Mouse (Mus musculus) intestine, embryonic 14.5 days (tissue): ENCODE measurements at regions not wholly inside any gene's neighbourhood (a gene's known extent, or its start where the extent isn't known, plus 50 kb on each side); places are given as distances from the start of the nearest gene placed in this dataset.
A peak's percentile ranks its signal among the peaks of the same experiment; 100 is the strongest.

ENCODE experiments used
- ATAC-seq: fragments of 200-750 bp; cut with Nextera tagmentation; replicated peaks from 2 replicates; pipeline ENCODE4 v1.8.0; 2017; ENCODE audit warnings: low read depth, moderate number of reproducible peaks, moderate TSS enrichment, moderate library complexity; ENCODE audit not compliant: low FRiP score, low TSS enrichment
- DNase-seq: peaks from one replicate; pipeline ENCODE4 v3.0.0-alpha.2; 2018; ENCODE audit warnings: low spot score
- H3K27ac ChIP-seq: fragments of 300-500 bp; sonication (generic); 2 replicates; pipeline ENCODE4 v1.5.1; 2014; ENCODE audit warnings: low read depth, mild to moderate bottlenecking, control low read depth
- H3K27me3 ChIP-seq: fragments of 300-500 bp; sonication (generic); replicated peaks from 2 replicates; pipeline ENCODE4 v1.6.1; 2014; ENCODE audit warnings: low read length, control low read depth; ENCODE audit not compliant: control insufficient read depth, insufficient read depth
- H3K36me3 ChIP-seq: fragments of 300-500 bp; sonication (generic); 2 replicates; pipeline ENCODE4 v1.6.1; 2014; ENCODE audit warnings: low read length, control low read depth; ENCODE audit not compliant: control insufficient read depth, insufficient read depth
- H3K4me1 ChIP-seq: fragments of 300-500 bp; sonication (generic); replicated peaks from 2 replicates; pipeline ENCODE4 v1.6.1; 2014; ENCODE audit warnings: low read length, control low read depth, mixed read lengths; ENCODE audit not compliant: control insufficient read depth, insufficient read depth
- H3K4me2 ChIP-seq: fragments of 300-500 bp; sonication (generic); 2 replicates; pipeline ENCODE4 v1.6.1; 2014; ENCODE audit warnings: low read length
- H3K4me3 ChIP-seq: fragments of 300-500 bp; sonication (generic); 2 replicates; pipeline ENCODE4 v1.5.1; 2014; ENCODE audit warnings: low read depth, low read length, control low read depth, mixed read lengths
- H3K9ac ChIP-seq: fragments of 300-500 bp; sonication (generic); 2 replicates; pipeline ENCODE4 v1.6.1; 2014; ENCODE audit warnings: mild to moderate bottlenecking, low read length
- H3K9me3 ChIP-seq: fragments of 300-500 bp; sonication (generic); 2 replicates; pipeline ENCODE4 v1.6.1; 2016; ENCODE audit warnings: low read length, control low read depth; ENCODE audit not compliant: control insufficient read depth
- WGBS: fragments of 180-500 bp; shearing (Covaris S2); extraction: QIAGEN DNeasy Blood & Tissue Kit; methylation state at CpG from one replicate; pipeline ENCODE4 v1.1.7; 2014; 5-methylcytosine and 5-hydroxymethylcytosine counted together

DNA sequence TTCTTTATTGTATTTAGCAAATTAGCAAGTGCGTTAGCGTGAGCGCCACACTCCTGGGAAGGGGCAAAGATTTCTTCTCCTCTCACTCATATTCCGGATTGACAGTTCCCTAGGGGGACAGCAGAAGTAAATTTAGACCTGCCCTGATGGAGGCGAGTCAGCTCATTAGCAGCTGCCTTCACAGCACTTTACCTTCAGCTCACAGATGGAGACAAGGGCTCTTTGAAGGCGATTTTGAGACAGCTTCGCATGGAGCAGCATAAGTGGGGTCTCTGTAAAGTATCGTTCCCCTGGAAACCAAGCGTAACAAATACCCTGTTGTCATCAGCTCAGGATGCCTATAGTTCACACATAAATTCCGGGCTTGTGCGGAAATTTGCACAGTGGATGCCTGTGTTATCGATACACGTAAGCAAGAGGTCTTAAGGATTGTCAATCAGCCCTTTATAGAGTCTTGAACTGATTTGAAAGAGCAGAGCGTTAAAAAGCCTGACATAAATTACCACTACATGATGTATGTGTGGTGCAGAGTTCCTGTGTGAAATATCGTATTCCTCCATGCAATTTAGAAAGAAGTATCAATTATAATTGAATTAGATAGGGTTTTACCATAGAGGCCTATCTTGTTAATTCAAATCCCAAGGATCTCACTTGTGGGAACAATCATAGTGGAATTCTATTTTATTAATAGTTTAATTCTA lies 86.6 kb upstream of the Tmprss15 start:
- WGBS, result 80% methylated on average over 15 of the region's 15 CpGs
- no peak overlapping the region for H3K27ac ChIP-seq
- H3K4me3 ChIP-seq, result no peak overlapping the region
- DNase-seq (no peak), ATAC-seq (no peak)
- H3K9ac ChIP-seq, result no peak overlapping the region
- H3K27me3 ChIP-seq, result no peaks in the 10 kb centered on the region
- H3K4me1 ChIP-seq, result no peaks in the 10 kb centered on the region
- H3K4me2 ChIP-seq, result no peak overlapping the region
- no peaks in the 10 kb centered on the region for H3K9me3 ChIP-seq
- H3K36me3 ChIP-seq, result no peaks in the 10 kb centered on the region

DNA sequence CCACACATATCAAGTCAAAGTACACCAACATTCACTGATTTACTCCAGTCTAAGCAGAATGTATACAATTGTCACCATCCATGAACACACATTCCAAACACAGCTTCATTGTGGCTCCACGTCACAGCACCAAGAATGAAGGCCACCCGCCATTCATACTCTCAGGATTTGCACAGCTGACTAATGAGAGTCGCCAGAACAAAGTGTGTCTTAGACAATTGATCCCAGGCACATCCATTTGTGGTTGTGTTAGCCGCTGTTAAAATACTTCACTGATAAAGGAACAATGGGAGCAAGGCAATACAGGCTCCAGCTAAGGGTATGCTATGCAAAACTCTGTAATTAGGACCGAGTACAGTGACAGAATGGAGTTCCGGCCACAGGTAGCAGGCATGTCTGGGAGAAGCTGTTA lies 85.9 kb upstream of the Tmprss15 start:
- Histone ChIP-seq H3K4me3 (no peak overlapping the region), H3K36me3 (no peaks in the 10 kb centered on the region), H3K9me3 (no peaks in the 10 kb centered on the region), H3K9ac (no peak overlapping the region), H3K27ac (no peak overlapping the region), H3K4me1 (no peaks in the 10 kb centered on the region), H3K4me2 (no peak overlapping the region), H3K27me3 (no peaks in the 10 kb centered on the region)
- DNase-seq (no peak), ATAC-seq (no peak)
- WGBS, result 73% methylated on average over 6 of the region's 6 CpGs

DNA sequence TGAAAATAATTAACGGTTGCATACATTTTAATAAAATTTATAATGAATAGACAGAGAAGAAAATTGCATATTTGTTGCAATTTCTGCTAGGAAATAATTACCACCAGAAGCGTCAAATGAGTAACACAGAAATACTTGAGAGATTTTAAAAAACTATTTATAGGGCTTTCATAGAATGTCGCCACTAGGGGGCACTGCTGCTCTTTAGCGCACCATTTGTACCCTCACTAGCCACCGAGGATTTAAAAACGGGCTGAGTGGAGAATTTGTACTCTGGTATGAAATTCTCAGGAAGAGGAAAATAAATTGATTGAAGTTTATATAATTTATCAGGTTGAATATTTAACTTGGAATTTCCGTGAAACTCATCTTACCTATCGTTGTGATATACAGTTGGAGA lies 77.3 kb upstream of the Tmprss15 start:
- Histone ChIP-seq H3K9ac (no peak overlapping the region), H3K27ac (no peak overlapping the region), H3K9me3 (no peaks in the 10 kb centered on the region), H3K36me3 (no peaks in the 10 kb centered on the region), H3K4me1 (no peaks in the 10 kb centered on the region), H3K27me3 (no peaks in the 10 kb centered on the region), H3K4me3 (no peak overlapping the region), H3K4me2 (peak overlapping the region; percentile 26; the same call in 1 of the 2 replicates)
- DNase-seq (peak; percentile 83), ATAC-seq (no peak; the same call in 1 of the 2 replicates)
- 11% methylated on average over 8 of the region's 8 CpGs for WGBS

DNA sequence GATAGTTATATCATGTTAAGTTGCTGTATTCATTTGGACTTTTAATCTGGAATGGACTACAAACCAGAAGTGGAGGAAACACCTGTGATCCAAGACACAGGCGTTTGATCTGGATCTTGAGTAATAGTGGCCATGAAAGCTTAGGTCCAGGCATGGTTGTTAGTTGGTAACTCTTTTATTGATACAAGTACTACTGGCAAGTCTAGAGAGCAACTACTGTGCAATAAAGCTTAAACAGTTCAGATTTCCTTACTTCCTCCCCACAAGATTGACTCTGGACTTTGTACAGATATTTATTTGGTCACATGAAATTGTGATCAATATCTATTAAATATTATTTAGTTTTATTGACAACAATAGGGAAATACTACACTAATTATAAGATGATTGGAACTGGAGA lies 51.9 kb upstream of the Tmprss15 start:
- no peaks in the 10 kb centered on the region for H3K27me3 ChIP-seq
- no peak for DNase-seq
- no peak overlapping the region for H3K4me3 ChIP-seq
- H3K4me2 ChIP-seq, result no peak overlapping the region
- H3K36me3 ChIP-seq, result no peaks in the 10 kb centered on the region
- no peaks in the 10 kb centered on the region for H3K4me1 ChIP-seq
- 72% methylated on average over 1 of the region's 1 CpGs for WGBS
- no peak for ATAC-seq
- H3K27ac ChIP-seq, result no peak overlapping the region
- no peaks in the 10 kb centered on the region for H3K9me3 ChIP-seq
- H3K9ac ChIP-seq, result no peak overlapping the region
